Mouse (Mus musculus) urinary bladder, postnatal 10 days (tissue): ENCODE measurements around the gene Cfap57.

Experiments
- DNase-seq: peaks from one replicate; pipeline ENCODE4 v3.0.0; 2022; ENCODE audit warnings: low spot score

Cfap57 gene

DNA sequence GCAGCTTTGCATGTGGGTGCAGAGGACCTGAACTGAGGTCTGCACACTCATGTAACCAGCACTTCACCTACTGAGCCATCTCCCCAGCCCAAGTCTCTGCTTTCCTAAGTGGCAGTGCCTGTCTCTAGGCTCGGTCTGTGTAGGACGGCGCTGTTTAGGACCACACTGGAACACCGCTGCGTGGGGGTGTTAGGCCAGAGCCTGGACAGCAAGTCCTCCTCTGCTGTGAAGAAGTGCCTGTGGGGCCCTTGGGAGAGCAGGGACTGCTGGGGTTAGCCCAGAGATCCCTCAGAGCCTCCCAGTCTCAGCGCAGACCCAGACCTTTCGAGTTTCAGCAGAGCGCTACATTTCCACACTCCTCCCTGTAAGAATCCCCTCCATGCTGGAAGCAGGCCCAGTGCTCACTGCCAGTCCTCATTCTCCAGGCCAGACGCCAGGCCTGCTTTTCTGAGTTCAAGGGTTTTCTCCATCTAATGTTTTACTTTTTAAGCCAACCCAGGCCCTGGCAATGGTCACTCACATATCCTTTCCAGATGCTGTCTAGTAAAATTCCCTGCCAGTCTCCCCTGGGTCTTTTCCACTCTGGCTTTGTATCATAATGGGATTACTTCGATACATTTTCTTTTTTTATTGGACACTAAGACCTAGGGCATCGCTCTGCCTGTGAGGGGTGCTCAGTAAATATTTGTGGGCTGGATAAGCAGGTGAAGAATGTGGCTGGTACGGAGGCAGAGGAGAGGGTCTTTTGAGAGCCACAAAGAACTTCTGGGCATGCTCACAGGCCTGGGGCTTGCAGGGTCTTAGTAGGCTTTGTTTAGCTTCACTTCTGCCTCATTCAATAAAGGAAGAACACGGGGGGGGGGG, 56.3 kb downstream of the Cfap57 start:
- no peak for DNase-seq

DNA sequence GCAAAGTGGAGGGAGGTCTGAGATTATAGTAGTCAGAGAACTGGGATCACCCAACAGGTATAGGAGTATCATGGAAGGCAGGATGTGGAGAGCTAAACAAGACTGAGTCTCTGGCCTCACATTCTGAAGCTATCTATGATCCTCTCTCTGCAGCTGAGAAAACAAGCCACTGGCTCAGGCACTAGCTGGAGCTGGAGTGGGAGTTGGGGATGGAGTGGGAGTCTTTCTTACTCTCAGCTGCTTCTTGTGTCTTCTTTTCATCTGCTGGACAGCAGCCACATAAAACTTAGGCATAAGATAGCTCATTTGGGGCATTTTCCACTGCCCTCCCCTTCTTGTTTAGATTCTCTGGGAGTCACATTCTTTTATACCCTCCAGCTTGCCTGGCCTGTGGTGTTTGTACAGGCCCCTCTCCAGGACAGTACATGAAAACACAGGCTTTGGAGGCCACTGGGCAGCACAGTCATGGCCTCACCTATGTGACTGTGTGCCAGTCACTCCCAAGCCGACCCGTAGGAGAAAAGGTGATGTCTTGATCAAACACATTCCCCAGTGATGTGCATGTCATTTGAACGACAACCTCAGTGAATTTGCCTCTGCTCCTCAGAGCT, 67.4 kb downstream of the Cfap57 start:
- no peak for DNase-seq

- peak; percentile 72 for DNase-seq
Observed at GRCm38 (mm10) chr4:118548130-118548480, 72.5 kb downstream of the Cfap57 start.

DNA sequence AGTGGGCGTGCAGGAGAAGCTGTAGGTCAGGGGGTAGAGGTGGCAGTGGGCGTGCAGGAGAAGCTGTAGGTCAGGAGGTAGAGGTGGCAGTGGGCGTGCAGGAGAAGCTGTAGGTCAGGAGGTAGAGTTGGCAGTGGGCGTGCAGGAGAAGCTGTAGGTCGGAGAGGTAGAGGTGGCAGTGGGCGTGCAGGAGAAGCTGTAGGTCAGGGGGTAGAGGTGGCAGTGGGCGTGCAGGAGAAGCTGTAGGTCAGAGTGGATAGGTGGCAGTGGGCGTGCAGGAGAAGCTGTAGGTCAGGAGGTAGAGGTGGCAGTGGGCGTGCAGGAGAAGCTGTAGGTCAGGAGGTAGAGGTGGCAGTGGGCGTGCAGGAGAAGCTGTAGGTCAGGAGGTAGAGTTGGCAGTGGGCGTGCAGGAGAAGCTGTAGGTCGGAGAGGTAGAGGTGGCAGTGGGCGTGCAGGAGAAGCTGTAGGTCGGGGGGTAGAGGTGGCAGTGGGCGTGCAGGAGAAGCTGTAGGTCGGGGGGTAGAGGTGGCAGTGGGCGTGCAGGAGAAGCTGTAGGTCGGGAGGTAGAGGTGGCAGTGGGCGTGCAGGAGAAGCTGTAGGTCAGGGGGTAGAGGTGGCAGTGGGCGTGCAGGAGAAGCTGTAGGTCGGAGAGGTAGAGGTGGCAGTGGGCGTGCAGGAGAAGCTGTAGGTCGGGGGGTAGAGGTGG, 73.0 kb downstream of the Cfap57 start:
- peak; percentile 98 for DNase-seq

DNA sequence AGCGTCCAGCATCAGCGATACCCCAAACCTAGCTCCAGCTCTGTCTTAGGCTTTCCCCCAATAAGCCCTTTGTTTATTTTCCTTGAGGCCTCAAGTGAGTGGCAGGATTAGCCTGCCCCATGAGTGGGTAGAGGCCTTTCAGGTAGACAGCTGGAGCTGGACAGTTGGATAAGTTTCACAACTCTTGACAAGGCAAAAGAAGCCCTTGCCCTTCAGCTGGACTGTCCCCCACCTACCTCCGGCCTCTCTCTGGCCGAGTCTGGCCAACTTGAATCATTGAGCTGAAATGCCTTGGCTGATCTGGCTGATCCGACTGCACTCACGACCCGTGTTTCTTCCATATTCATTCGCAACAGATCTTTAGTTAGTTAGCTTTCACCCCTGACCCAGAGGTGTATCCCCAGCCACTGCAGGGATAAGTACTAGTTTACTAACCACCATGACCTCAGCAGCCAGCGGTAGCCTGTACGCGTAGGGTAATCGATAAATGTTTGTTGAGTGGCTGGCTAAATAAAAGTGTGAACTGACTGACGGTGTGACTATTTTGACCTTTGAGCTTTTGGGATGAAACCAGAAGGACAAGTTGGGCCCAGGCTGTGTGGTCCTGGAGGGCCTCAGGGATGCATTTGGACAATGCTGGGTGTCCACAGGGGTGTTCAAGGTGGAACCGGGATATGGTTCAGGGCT, 76.0 kb downstream of the Cfap57 start:
- DNase-seq, result no peak

- no peak for DNase-seq
Observed at GRCm38 (mm10) chr4:118543592-118544260, 76.9 kb downstream of the Cfap57 start, which contains the start of gene Tmem125. Gene Tmem125 (minus strand): TSS chr4:118544044.

DNA sequence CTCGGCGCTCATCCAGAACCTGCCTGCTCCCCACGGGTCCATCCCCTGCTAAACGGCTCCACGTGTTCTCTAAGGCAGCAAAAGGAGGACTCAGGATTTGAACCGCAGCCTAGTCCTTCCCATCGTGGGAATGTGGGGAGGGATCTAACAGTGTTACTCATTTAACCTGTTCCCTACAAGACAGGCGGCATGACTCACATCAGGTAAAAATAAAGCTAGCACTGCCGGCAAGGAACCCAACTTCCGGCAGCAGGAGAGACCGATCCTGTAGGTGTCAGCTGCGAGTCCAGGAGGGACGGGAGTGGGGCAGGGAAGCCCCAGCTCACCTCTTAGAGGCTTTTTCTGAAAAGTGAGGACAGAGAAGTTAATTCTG, 77.4 kb downstream of the Cfap57 start:
- DNase-seq, result no peak

- DNase-seq, result no peak
Observed at GRCm38 (mm10) chr4:118542510-118543157, 77.9 kb downstream of the Cfap57 start.

DNA sequence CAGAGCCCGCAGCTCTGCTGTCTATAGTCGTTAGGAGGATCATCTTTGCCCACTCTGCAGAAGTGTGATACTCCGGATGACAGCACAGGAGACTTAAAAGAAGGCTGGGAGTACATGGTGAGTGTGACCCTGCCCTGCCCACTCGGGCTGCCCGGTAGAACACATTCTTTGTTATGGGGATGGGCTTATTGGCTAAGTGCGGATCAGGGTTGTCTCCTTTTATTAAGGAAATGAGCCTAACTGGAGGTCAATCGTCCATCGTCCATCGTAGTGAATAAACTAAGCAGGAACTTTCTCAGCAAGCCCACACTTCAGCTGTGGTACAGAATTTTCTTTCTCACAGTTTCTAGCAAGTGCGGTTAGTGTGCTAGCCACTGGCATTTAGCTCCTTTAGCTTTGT, 80.7 kb downstream of the Cfap57 start:
- DNase-seq, result no peak

- no peak for DNase-seq
Observed at GRCm38 (mm10) chr4:118537801-118538200, 82.8 kb downstream of the Cfap57 start.

DNA sequence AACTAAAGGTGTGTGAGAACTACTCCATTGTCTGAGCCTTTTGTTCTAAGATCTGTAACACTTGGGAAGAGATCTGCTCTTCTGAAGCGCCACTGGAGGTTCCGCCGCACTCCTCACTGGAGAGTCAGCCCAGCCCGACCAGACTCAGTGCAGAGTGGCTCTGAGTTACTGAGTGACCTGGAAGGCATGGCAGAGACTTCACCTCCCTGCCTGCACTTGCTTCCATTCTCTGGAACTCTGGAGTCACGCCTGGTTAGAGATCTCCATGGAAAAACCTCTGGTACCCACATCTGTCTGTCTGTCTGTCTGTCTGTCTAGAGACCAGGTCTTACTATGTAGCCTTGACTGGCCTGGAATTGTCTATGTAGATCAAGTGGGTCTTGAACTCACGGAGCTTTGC, 85.0 kb downstream of the Cfap57 start:
- no peak for DNase-seq

DNA sequence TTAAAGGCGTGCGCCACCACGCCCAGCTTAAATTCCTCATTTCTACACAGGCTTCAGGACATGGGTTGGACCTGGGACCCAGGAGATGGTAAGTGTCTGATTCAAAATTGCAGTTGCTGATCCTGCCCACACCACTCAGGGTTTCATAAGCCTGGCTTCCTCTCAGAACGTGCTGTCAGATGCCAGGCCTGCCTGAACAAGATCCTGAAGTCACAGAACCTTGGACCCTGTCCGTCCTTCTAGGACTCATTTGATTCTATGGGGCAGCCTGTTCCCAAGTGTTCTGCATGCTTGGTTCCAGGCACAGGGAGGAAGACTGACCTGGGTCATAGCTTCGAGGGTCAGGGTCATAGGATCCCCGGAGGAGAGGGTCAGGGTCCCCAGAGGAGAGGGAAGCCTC, 87.0 kb downstream of the Cfap57 start:
- DNase-seq, result no peak

- no peak for DNase-seq
Observed at GRCm38 (mm10) chr4:118533156-118533555, 87.4 kb downstream of the Cfap57 start.

GRCm38 (mm10) chr4:118532663-118533062, 87.9 kb downstream of the Cfap57 start:
- DNase-seq, result no peak

DNA sequence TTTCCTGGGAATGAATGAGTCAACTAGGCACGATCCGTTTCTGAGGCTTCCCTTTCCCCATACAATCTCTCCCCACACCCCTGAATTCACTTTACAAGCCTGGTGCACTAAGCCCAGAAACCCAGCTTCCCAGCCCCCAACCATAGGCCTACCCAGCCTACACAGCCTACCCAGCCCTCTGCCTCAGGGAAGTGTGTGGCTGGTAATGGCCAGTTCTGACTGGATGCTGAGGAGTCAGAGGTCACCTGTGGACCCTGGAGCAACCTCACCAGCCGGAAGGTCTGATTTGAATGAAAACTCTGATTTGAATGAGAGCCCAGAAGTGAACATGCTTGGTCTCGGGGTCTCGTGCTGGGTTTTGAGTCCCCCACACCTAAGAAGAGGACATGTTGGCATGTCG, 92.9 kb downstream of the Cfap57 start:
- DNase-seq, result no peak

GRCm38 (mm10) chr4:118527335-118527681, 93.3 kb downstream of the Cfap57 start:
- DNase-seq, result no peak

GRCm38 (mm10) chr4:118526408-118527334, 93.9 kb downstream of the Cfap57 start, which contains the start of gene 2610528J11Rik:
Gene 2610528J11Rik (plus strand): TSS chr4:118526999.
- no peak for DNase-seq

DNA sequence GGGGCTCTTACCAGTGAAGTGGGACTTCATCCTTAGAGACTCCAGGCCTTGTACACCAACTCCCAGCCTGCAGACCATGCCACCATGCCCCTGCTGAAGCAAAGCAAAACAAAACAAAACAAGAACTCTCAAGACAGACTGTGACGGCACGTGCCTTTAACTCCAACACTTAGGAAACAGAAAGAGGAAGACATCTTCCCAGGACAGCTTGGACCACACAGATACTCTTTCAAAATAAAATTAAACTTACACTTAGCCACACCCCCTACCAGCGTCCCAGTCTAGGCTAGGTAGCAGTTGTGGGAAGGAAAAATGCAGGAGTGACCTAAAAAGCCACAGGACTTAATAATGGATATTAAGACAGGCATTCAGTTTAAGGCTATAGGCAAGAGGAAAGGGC, 94.8 kb downstream of the Cfap57 start:
- DNase-seq, result no peak

DNA sequence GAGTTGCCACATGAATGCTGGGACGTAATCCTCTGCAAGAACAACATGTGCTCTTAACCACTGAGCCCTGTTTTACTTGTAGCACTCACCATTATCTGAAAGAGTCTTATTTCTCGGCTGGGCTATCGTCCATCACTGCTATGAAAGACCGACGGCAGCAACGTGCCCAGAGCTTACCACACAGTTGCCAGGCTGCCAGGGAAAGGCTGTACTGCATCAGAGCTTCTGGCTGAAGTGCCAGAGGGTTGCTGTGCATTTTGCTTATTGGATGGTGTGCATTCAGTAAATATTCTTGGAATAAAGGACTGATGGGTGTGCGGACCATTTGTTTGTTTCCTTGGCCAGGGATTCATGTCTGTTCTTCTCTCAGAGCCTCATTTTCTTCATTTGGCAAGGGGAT, 96.6 kb downstream of the Cfap57 start:
- DNase-seq, result no peak

DNA sequence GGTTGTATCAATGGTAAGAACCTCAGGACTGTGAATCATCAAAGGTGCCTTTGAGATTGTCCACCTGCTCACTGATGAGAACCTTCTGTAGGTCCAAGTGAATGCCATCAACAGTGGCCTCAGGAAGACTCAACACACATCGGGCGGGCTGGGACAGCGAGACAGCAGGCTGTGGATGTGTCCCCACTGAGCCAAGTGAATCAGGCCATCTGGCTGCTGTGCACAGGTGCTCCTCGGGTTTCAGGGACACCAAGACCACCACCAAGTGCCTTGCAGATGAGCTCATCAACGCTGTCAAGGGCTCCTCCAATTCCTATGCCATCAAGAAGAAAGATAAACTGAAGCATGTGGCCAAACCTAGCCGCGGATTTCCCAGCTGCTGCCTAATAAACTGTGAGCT, 98.3 kb downstream of the Cfap57 start:
- DNase-seq, result no peak
